Mouse (Mus musculus) heart, adult 2 months (tissue): ENCODE results near the gene Cotl1.

Experiments used
- CTCF ChIP-seq: fragments of 200-600 bp; IDR thresholded peaks from 2 replicates; pipeline ENCODE4 v1.8.1; 2022; ENCODE audit warnings: antibody characterized with exemption, mild to moderate bottlenecking, moderate library complexity
- EP300 ChIP-seq: fragments of 200-500 bp; IDR thresholded peaks from 2 replicates; pipeline ENCODE4 v1.6.1; 2011; ENCODE audit warnings: low read depth, low read length, control low read depth; ENCODE audit not compliant: insufficient read depth
- POLR2A ChIP-seq: fragments of 200-500 bp; IDR thresholded peaks from 2 replicates; pipeline ENCODE4 v1.6.1; 2011; ENCODE audit warnings: mild to moderate bottlenecking, low read depth, low read length, control low read depth; ENCODE audit not compliant: insufficient read depth

GRCm38 (mm10) chr8:119786871-119787270 lies 53.5 kb downstream of the Cotl1 start:
- TF ChIP-seq CTCF (no peak), POLR2A (no peak), EP300 (no peak)
